Mouse (Mus musculus) forebrain, postnatal 0 days (tissue): ENCODE data around the gene Ccnb1ip1. TPM values are rescaled to one million over a fixed set of nuclear protein-coding genes. Genes with fewer than 3 reads are reported as not detected.

ENCODE experiments used
- ATAC-seq: fragments of 200-750 bp; cut with Nextera tagmentation; 2 replicates; pipeline ENCODE4 v1.8.0; 2017; ENCODE audit warnings: mild to moderate bottlenecking, moderate library complexity
- DNase-seq: peaks from one replicate; pipeline ENCODE4 v3.0.0-alpha.2; 2015
- H3K27ac ChIP-seq: fragments of 300-500 bp; sonication (generic); 2 replicates; pipeline ENCODE4 v1.5.1; 2014; ENCODE audit warnings: low read depth, mild to moderate bottlenecking, antibody characterized with exemption, low read length, moderate library complexity, mixed read lengths
- H3K27me3 ChIP-seq: fragments of 300-500 bp; sonication (generic); 2 replicates; pipeline ENCODE4 v1.6.1; 2014; ENCODE audit warnings: mild to moderate bottlenecking, low read length, mixed read lengths; ENCODE audit not compliant: insufficient read depth
- H3K36me3 ChIP-seq: fragments of 300-500 bp; sonication (generic); 2 replicates; pipeline ENCODE4 v1.6.1; 2014; ENCODE audit warnings: mild to moderate bottlenecking, moderate library complexity; ENCODE audit not compliant: insufficient read depth
- H3K4me1 ChIP-seq: fragments of 300-500 bp; sonication (generic); 2 replicates; pipeline ENCODE4 v1.6.1; 2014; ENCODE audit warnings: antibody characterized with exemption; ENCODE audit not compliant: insufficient read depth
- H3K4me2 ChIP-seq: fragments of 300-500 bp; sonication (generic); 2 replicates; pipeline ENCODE4 v1.6.1; 2014; ENCODE audit warnings: low read depth, mild to moderate bottlenecking, moderate library complexity
- H3K4me3 ChIP-seq: fragments of 300-500 bp; sonication (generic); 2 replicates; pipeline ENCODE4 v1.5.1; 2014; ENCODE audit warnings: low read depth, low read length, mixed read lengths
- H3K9ac ChIP-seq: fragments of 300-500 bp; sonication (generic); 2 replicates; pipeline ENCODE4 v1.6.1; 2014; ENCODE audit warnings: mild to moderate bottlenecking
- H3K9me3 ChIP-seq: fragments of 300-500 bp; sonication (generic); 2 replicates; pipeline ENCODE4 v1.6.1; 2016; ENCODE audit warnings: low read length
- CTCF ChIP-seq: sonication (generic); IDR thresholded peaks from 2 replicates; pipeline ENCODE4 v1.5.1; 2016; ENCODE audit warnings: antibody characterized with exemption, control low read depth, low read depth
- WGBS: fragments of 180-500 bp; shearing (Covaris S2); extraction: QIAGEN DNeasy Blood & Tissue Kit; methylation state at CpG from one replicate; pipeline ENCODE4 v1.1.7; 2014; 5-methylcytosine and 5-hydroxymethylcytosine counted together
- polyA plus RNA-seq: library from polyadenylated mRNA; unstranded; fragments of >200 nt; fragmentation: Nextera tagmentation; extraction: Ambion mirVana; gene quantifications from 2 replicates; pipeline ENCODE4 v1.2.1, GENCODE M21; 2015
- total RNA-seq: library from RNA; depleted of rRNA; stranded (reverse); fragments of >200 nt; gene quantifications from 2 replicates; pipeline ENCODE4 v1.2.3, GENCODE M21; 2014

The Ccnb1ip1 gene
- total and polyA plus RNA-seq, 2 experiments from 2014 or later = 0.19 TPM; not detected in 1

- H3K36me3 ChIP-seq = peaks cover 19% of the 10 kb centered on the region
- TF ChIP-seq CTCF = no peak
- peak overlapping the region; percentile 45 for H3K4me2 ChIP-seq
- H3K9ac ChIP-seq = peak overlapping the region; percentile 73
- peak overlapping the region; percentile 85 for H3K27ac ChIP-seq
- ATAC-seq (no peak), DNase-seq (no peak)
- peak overlapping the region; percentile 68 for H3K4me3 ChIP-seq
- H3K27me3 ChIP-seq = no peaks in the 10 kb centered on the region
- 19% methylated on average over 16 of the region's 16 CpGs for WGBS
- no peaks in the 10 kb centered on the region for H3K4me1 ChIP-seq
- no peaks in the 10 kb centered on the region for H3K9me3 ChIP-seq
These were observed 22.9 kb downstream of the Ccnb1ip1 start for GRCm38 (mm10) chr14:50784391-50785250.

GRCm38 (mm10) chr14:50782166-50782565, 25.4 kb downstream of the Ccnb1ip1 start:
- 93% methylated on average over 3 of the region's 3 CpGs for WGBS
- H3K9ac ChIP-seq = no peak overlapping the region
- ATAC-seq (no peak), DNase-seq (no peak)
- no peaks in the 10 kb centered on the region for H3K9me3 ChIP-seq
- no peak overlapping the region for H3K4me2 ChIP-seq
- no peaks in the 10 kb centered on the region for H3K27me3 ChIP-seq
- H3K27ac ChIP-seq = no peak overlapping the region
- H3K4me1 ChIP-seq = no peaks in the 10 kb centered on the region
- peaks cover 30% of the 10 kb centered on the region for H3K36me3 ChIP-seq
- no peak for TF ChIP-seq CTCF
- no peak overlapping the region for H3K4me3 ChIP-seq

- peak; percentile 36 for TF ChIP-seq CTCF
- H3K27ac ChIP-seq = no peak overlapping the region
- ATAC-seq (no peak), DNase-seq (no peak)
- H3K9me3 ChIP-seq = no peaks in the 10 kb centered on the region
- H3K4me3 ChIP-seq = no peak overlapping the region
- H3K36me3 ChIP-seq = peaks cover 80% of the 10 kb centered on the region
- WGBS = 86% methylated on average over 2 of the region's 2 CpGs
- H3K4me2 ChIP-seq = no peak overlapping the region
- no peak overlapping the region for H3K9ac ChIP-seq
- no peaks in the 10 kb centered on the region for H3K27me3 ChIP-seq
- H3K4me1 ChIP-seq = no peaks in the 10 kb centered on the region
These were observed 36.2 kb downstream of the Ccnb1ip1 start for GRCm38 (mm10) chr14:50771342-50771741.

GRCm38 (mm10) chr14:50765736-50766135, 41.8 kb downstream of the Ccnb1ip1 start:
- H3K9me3 ChIP-seq = no peaks in the 10 kb centered on the region
- TF ChIP-seq CTCF = no peak
- H3K36me3 ChIP-seq = peaks cover 64% of the 10 kb centered on the region
- no peak overlapping the region for H3K4me2 ChIP-seq
- WGBS = 92% methylated on average over 6 of the region's 6 CpGs
- H3K4me1 ChIP-seq = no peaks in the 10 kb centered on the region
- H3K27me3 ChIP-seq = no peaks in the 10 kb centered on the region
- no peak overlapping the region for H3K9ac ChIP-seq
- ATAC-seq (no peak), DNase-seq (no peak)
- H3K4me3 ChIP-seq = no peak overlapping the region
- H3K27ac ChIP-seq = no peak overlapping the region

DNA sequence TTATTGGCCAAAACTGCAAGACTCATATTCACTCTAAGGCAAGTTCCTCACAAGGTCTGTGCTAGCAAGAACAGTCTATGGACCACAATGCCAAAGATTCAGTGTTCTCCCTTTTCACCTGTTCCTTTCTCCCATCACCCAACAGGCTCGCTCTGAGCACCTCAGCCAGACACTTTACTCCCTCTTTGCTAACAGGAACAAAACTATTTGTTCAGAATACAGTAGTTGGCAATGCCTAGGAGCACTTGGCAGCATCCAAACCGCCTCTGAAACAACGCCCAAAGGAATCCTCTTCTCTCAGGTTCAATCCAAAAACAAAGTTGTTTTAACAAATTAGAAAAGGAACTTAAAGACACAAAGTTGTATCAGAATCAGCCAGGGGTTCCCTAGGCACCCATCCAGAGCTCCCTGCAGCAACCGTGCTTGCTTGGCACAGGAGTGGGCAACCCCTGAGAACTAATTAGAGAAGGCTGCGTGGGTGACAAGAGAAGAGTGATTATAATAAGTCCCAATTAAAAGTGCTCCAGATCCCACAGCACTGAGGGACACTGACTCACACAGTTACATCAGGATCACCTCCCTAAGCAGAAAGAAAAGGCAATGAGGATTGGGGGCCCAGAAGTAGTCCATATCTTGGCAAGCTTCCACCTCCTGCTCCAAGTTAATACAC, 49.0 kb downstream of the Ccnb1ip1 start:
- no peaks in the 10 kb centered on the region for H3K9me3 ChIP-seq
- H3K27me3 ChIP-seq = no peaks in the 10 kb centered on the region
- no peak for ATAC-seq
- H3K4me2 ChIP-seq = no peak overlapping the region
- WGBS = 36% methylated on average over 5 of the region's 5 CpGs
- H3K4me1 ChIP-seq = no peaks in the 10 kb centered on the region
- no peak overlapping the region for H3K9ac ChIP-seq
- no peak for TF ChIP-seq CTCF
- H3K36me3 ChIP-seq = peaks cover 7% of the 10 kb centered on the region; the same call in 1 of the 2 replicates
- DNase-seq = no peak
- H3K4me3 ChIP-seq = no peak overlapping the region
- H3K27ac ChIP-seq = no peak overlapping the region

- TF ChIP-seq CTCF = no peak
- H3K9ac ChIP-seq = no peak within 1 kb of the TSS
- no peaks in the 10 kb centered on the region for H3K27me3 ChIP-seq
- H3K4me3 ChIP-seq = no peak within 1 kb of the TSS
- ATAC-seq (no peak), DNase-seq (no peak)
- no peaks in the 10 kb centered on the region for H3K9me3 ChIP-seq
- no peaks in the 10 kb centered on the region for H3K36me3 ChIP-seq
- no peak within 1 kb of the TSS for H3K4me2 ChIP-seq
- H3K4me1 ChIP-seq = no peaks in the 10 kb centered on the region
- H3K27ac ChIP-seq = no peak within 1 kb of the TSS
These were observed 62.5 kb downstream of the Ccnb1ip1 start, which contains the start of gene Olfr749 for GRCm38 (mm10) chr14:50744994-50745393. TSS of gene Olfr749 (minus strand) at chr14:50745094.

DNA sequence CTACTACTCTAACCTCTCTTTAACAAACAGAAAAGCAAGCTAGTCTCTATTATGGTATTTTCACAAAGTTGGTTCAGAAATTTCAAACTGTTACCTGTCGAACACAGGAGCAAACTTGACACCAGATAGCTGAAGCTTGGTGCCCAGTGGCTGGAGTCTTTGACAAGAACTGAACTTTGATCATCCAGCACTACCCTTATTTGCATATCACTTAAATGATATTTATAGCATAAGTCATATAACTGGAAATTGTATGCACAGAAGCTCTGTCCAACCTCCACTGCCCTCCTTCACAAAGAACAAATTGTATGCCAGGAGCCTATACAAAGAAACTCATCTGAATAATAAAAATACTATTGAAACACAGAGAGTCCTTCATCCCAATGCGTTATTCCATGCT, 65.9 kb downstream of the Ccnb1ip1 start:
- H3K36me3 ChIP-seq = no peaks in the 10 kb centered on the region
- WGBS = 71% methylated on average over 2 of the region's 2 CpGs
- no peak overlapping the region for H3K4me2 ChIP-seq
- no peaks in the 10 kb centered on the region for H3K4me1 ChIP-seq
- H3K4me3 ChIP-seq = no peak overlapping the region
- no peaks in the 10 kb centered on the region for H3K9me3 ChIP-seq
- no peak overlapping the region for H3K27ac ChIP-seq
- ATAC-seq (no peak), DNase-seq (no peak)
- H3K27me3 ChIP-seq = no peaks in the 10 kb centered on the region
- TF ChIP-seq CTCF = no peak
- H3K9ac ChIP-seq = no peak overlapping the region
